Comparison of ENCODE assay signal across 14 mouse cellular contexts in genomic region chr2:137807594-137808295, GRCm38 (mm10).
DNase-seq lines count a peak whose midpoint lies in the region; ATAC-seq and TF ChIP-seq lines count a peak whose summit lies in the region.
"Had no signal": no experiment of that assay in that cellular context is flagged by ENCODE, and none has a peak within 500 bp of the region (broad histone marks: within the 10 kb centered on the region; RNA-seq: fewer than 3 reads in every experiment).

No protein-coding gene starts in this region.

- intact Hi-C loops in gastrocnemius, adult 2 months (cut with DNase I), result no loop called here

- ATAC-seq in limb, embryonic 14.5 days (ENCODE audit: low FRiP score, low read depth), result no peak
- peak; percentile 85 for ATAC-seq in granulocyte monocyte progenitor cell, adult 5-6 weeks (replicated peaks; ENCODE audit: poor library complexity, severe bottlenecking)
- no peak for ATAC-seq in megakaryocyte-erythroid progenitor cell, adult 5-6 weeks (replicated peaks; ENCODE audit: low FRiP score, low TSS enrichment, poor library complexity, severe bottlenecking)

- WGBS in limb, embryonic 14.5 days, result 69% methylated on average over 5 of the region's 5 CpGs
- WGBS in limb, embryonic 10.5 days, result 86% methylated on average over 5 of the region's 5 CpGs

- no peak for TF ChIP-seq POLR2A in limb, embryonic 14.5 days (IDR thresholded peaks at IDR 0.05; ENCODE audit: borderline replicate concordance, extremely low read depth, insufficient read depth, insufficient read length)
- no peak for TF ChIP-seq POLR2A in embryonic fibroblast, embryonic 13.5 days (IDR thresholded peaks at IDR 0.05; ENCODE audit: low read depth, low read length)

- peak; percentile 14 for DNase-seq in limb, embryonic 14.5 days (ENCODE audit: low spot score)
- DNase-seq in limb, embryonic 10.5 days (ENCODE audit: low spot score), result no peak
- peak; percentile 63 for DNase-seq in NIH3T3 (ENCODE audit: low read depth)
- no peak for DNase-seq in gastrocnemius, adult 2 months
- no peak for DNase-seq in frontal cortex, postnatal 14 days (ENCODE audit: low spot score in 2 of 2)
- DNase-seq: gastrocnemius, postnatal 10 days; kidney, postnatal 25 days; left cerebral cortex, postnatal 4 days; spleen, adult 18-20 months had no signal

- no peak for TF ChIP-seq CTCF in embryonic fibroblast, embryonic 13.5 days (IDR thresholded peaks at IDR 0.05; ENCODE audit: borderline replicate concordance, insufficient read depth, low read length)
- no peak for TF ChIP-seq CTCF in gastrocnemius, adult 2 months (IDR thresholded peaks at IDR 0.05)

- H3K27me3 ChIP-seq in limb, embryonic 14.5 days (ENCODE audit: control insufficient read depth, insufficient read depth, low read length), result no peaks in the 10 kb centered on the region
- no peaks in the 10 kb centered on the region for H3K27me3 ChIP-seq in limb, embryonic 10.5 days (ENCODE audit: low read depth, poor library complexity, severe bottlenecking)
- H3K27me3 ChIP-seq: embryonic facial prominence, embryonic 15.5 days; lung, embryonic 15.5 days had no signal

- 0 out of 2 replicates have a peak, but pooled peaks cover 2% of the 10 kb centered on the region for H3K4me1 ChIP-seq in limb, embryonic 14.5 days (ENCODE audit: control insufficient read depth, insufficient read depth, low read length)
- H3K4me1 ChIP-seq in limb, embryonic 10.5 days, result no peaks in the 10 kb centered on the region
- no peaks in the 10 kb centered on the region for H3K4me1 ChIP-seq in embryonic fibroblast, embryonic 13.5 days (ENCODE audit: control insufficient read depth, insufficient read depth, low read length)
- H3K4me1 ChIP-seq: embryonic facial prominence, embryonic 15.5 days; lung, embryonic 15.5 days had no signal

- H3K27ac ChIP-seq in limb, embryonic 14.5 days (replicated peaks; ENCODE audit: low read depth, low read length), result no peak overlapping the region
- no peak overlapping the region for H3K27ac ChIP-seq in limb, embryonic 10.5 days
- peak overlapping the region; percentile 80 for H3K27ac ChIP-seq in embryonic fibroblast, embryonic 13.5 days (ENCODE audit: insufficient read depth, low read length)
- H3K27ac ChIP-seq in gastrocnemius, adult 2 months, result no peak overlapping the region
- H3K27ac ChIP-seq: embryonic facial prominence, embryonic 15.5 days; lung, embryonic 15.5 days had no signal

- H3K9me3 ChIP-seq in limb, embryonic 14.5 days (ENCODE audit: control insufficient read depth, low read length), result no peaks in the 10 kb centered on the region
- H3K9me3 ChIP-seq in limb, embryonic 10.5 days (replicated peaks), result no peaks in the 10 kb centered on the region
- H3K9me3 ChIP-seq: embryonic facial prominence, embryonic 15.5 days; lung, embryonic 15.5 days had no signal

- H3K9ac ChIP-seq in limb, embryonic 14.5 days (ENCODE audit: low read depth, low read length, severe bottlenecking), result no peak overlapping the region
- H3K9ac ChIP-seq: embryonic facial prominence, embryonic 15.5 days; lung, embryonic 15.5 days had no signal

- H3K4me2 ChIP-seq in limb, embryonic 14.5 days (replicated peaks; ENCODE audit: low read depth, low read length, severe bottlenecking), result no peak overlapping the region
- H3K4me2 ChIP-seq: embryonic facial prominence, embryonic 15.5 days; lung, embryonic 15.5 days had no signal

- no peaks in the 10 kb centered on the region for H3K36me3 ChIP-seq in limb, embryonic 14.5 days (ENCODE audit: control insufficient read depth, insufficient read depth, low read length)
- H3K36me3 ChIP-seq in limb, embryonic 10.5 days, result no peaks in the 10 kb centered on the region
- H3K36me3 ChIP-seq: embryonic facial prominence, embryonic 15.5 days; lung, embryonic 15.5 days had no signal

- no peak overlapping the region for H3K4me3 ChIP-seq in limb, embryonic 14.5 days (replicated peaks; ENCODE audit: low read length)
- no peak overlapping the region for H3K4me3 ChIP-seq in limb, embryonic 10.5 days
- H3K4me3 ChIP-seq in embryonic fibroblast, embryonic 13.5 days (ENCODE audit: insufficient read depth, low read length), result no peak overlapping the region
- H3K4me3 ChIP-seq in gastrocnemius, adult 2 months, result no peak overlapping the region
- H3K4me3 ChIP-seq: embryonic facial prominence, embryonic 15.5 days; lung, embryonic 15.5 days had no signal

Comparison
In these comparisons a context has a peak if more than half of its experiments do, and no peak if none do; other contexts are left out.
1. DNase-seq: peak in limb, embryonic 14.5 days (single experiment) and NIH3T3 (single experiment); none in limb, embryonic 10.5 days (single experiment), gastrocnemius, adult 2 months (single experiment) and frontal cortex, postnatal 14 days (0 of 2).